Mouse (Mus musculus) G1E (cell line): ENCODE results near the gene Fut1. TPM values are rescaled to one million over a fixed set of nuclear protein-coding genes. Genes with fewer than 3 reads are reported as not detected.

Experiments used
- ATAC-seq: 2 replicates; pipeline ENCODE4 v1.8.0; 2016; ENCODE audit warnings: mild to moderate bottlenecking; ENCODE audit not compliant: insufficient number of reproducible peaks, poor library complexity, low FRiP score, severe bottlenecking; ENCODE audit errors: extremely low read depth
- DNase-seq: peaks from one replicate; pipeline ENCODE4 v3.0.0; 2012; ENCODE audit warnings: low spot score
- H3K27me3 ChIP-seq: 2 replicates; pipeline ENCODE4 v1.6.1; 2012; ENCODE audit warnings: mild to moderate bottlenecking, low read length, inconsistent platforms; ENCODE audit not compliant: insufficient read depth
- H3K36me3 ChIP-seq: replicated peaks from 2 replicates; pipeline ENCODE3; 2012; ENCODE audit warnings: mild to moderate bottlenecking, inconsistent platforms
- H3K4me1 ChIP-seq: 2 replicates; pipeline ENCODE4 v1.6.1; 2012; ENCODE audit warnings: low read depth, low read length, inconsistent platforms, mixed read lengths; ENCODE audit not compliant: insufficient read depth
- H3K4me3 ChIP-seq: 2 replicates; pipeline ENCODE4 v1.5.1; 2012; ENCODE audit warnings: low read depth, mild to moderate bottlenecking, inconsistent platforms, low read length, moderate library complexity, mixed read lengths
- H3K9me3 ChIP-seq: replicated peaks from 2 replicates; pipeline ENCODE4 v1.6.1; 2012; ENCODE audit warnings: inconsistent platforms
- CTCF ChIP-seq: IDR thresholded peaks from 2 replicates; pipeline ENCODE4 v1.5.1; 2012; ENCODE audit warnings: low read depth, low read length, inconsistent platforms, mixed read lengths
- GATA1 ChIP-seq: IDR thresholded peaks from 2 replicates; pipeline ENCODE4 v1.6.1; 2012; ENCODE audit warnings: borderline replicate concordance, low read length, inconsistent platforms, mixed read lengths
- GATA2 ChIP-seq: IDR thresholded peaks from 2 replicates; pipeline ENCODE4 v1.6.1; 2012; ENCODE audit warnings: low read depth, low read length, inconsistent platforms, borderline replicate concordance
- POLR2AphosphoS5 ChIP-seq: IDR thresholded peaks from 2 replicates; pipeline ENCODE4 v1.6.1; 2012; ENCODE audit warnings: low read depth, low read length, inconsistent platforms; ENCODE audit not compliant: insufficient replicate concordance
- TAL1 ChIP-seq: conservative IDR thresholded peaks from 2 replicates; pipeline ENCODE4 v1.6.1; 2012; ENCODE audit warnings: low read depth, low read length, inconsistent platforms, mixed read lengths
- polyA plus RNA-seq: library from polyadenylated mRNA; stranded (reverse); fragments of >175 nt; gene quantifications from 2 replicates; pipeline ENCODE4 v1.2.3, GENCODE M21; 2012
- total RNA-seq, 2 experiments: library from RNA; stranded (forward) in 1 of 2; stranded (reverse) in 1 of 2; fragments of 200-1000 nt in 1 of 2; fragments of >200 nt in 1 of 2; fragmentation: Nextera tagmentation in 1 of 2; gene quantifications; 2 replicates each; pipeline ENCODE4 v1.2.3; 2014 to 2017

Gene Fut1
- total and polyA plus RNA-seq, 3 experiments, result 0.16 TPM; not detected in 2

- TF ChIP-seq TAL1 (no peak), GATA1 (no peak), POLR2AphosphoS5 (no peak), CTCF (no peak), GATA2 (no peak)
- Histone ChIP-seq H3K4me3 (no peak overlapping the region; the same call in 1 of the 2 replicates), H3K9me3 (peaks cover 9% of the 10 kb centered on the region), H3K4me1 (no peaks in the 10 kb centered on the region), H3K27me3 (peaks cover 15% of the 10 kb centered on the region; the same call in 1 of the 2 replicates), H3K36me3 (no peaks in the 10 kb centered on the region)
- ATAC-seq, result no peak
- DNase-seq, result no peak
These were observed 11.5 kb downstream of the Fut1 start for GRCm38 (mm10) chr7:45628364-45629294.

GRCm38 (mm10) chr7:45630064-45630907 is 13.2 kb downstream of the Fut1 start:
- ATAC-seq (no peak), DNase-seq (no peak)
- Histone ChIP-seq H3K27me3 (peaks cover 15% of the 10 kb centered on the region; the same call in 1 of the 2 replicates), H3K4me3 (no peak overlapping the region), H3K9me3 (peaks cover 9% of the 10 kb centered on the region), H3K4me1 (peaks cover 6% of the 10 kb centered on the region), H3K36me3 (no peaks in the 10 kb centered on the region)
- TF ChIP-seq CTCF, result no peak
- no peak for TF ChIP-seq POLR2AphosphoS5
- no peak for TF ChIP-seq GATA2
- no peak for TF ChIP-seq TAL1
- TF ChIP-seq GATA1, result no peak

GRCm38 (mm10) chr7:45632499-45632898 is 15.4 kb downstream of the Fut1 start:
- peaks cover 15% of the 10 kb centered on the region; the same call in 1 of the 2 replicates for H3K27me3 ChIP-seq
- DNase-seq (no peak), ATAC-seq (no peak)
- no peak for TF ChIP-seq GATA2
- TF ChIP-seq TAL1, result no peak
- TF ChIP-seq CTCF, result no peak
- TF ChIP-seq POLR2AphosphoS5, result no peak
- TF ChIP-seq GATA1, result no peak
- H3K4me3 ChIP-seq, result no peak overlapping the region
- H3K4me1 ChIP-seq, result peaks cover 10% of the 10 kb centered on the region
- peaks cover 9% of the 10 kb centered on the region for H3K9me3 ChIP-seq
- no peaks in the 10 kb centered on the region for H3K36me3 ChIP-seq

GRCm38 (mm10) chr7:45634946-45635681 is 18.0 kb downstream of the Fut1 start:
- ATAC-seq (no peak), DNase-seq (peak; percentile 46)
- TF ChIP-seq CTCF (no peak), GATA2 (no peak), POLR2AphosphoS5 (no peak), GATA1 (no peak), TAL1 (no peak)
- H3K27me3 ChIP-seq, result peaks cover 14% of the 10 kb centered on the region
- peak overlapping the region; percentile 5; the same call in 1 of the 2 replicates for H3K4me3 ChIP-seq
- H3K4me1 ChIP-seq, result peaks cover 14% of the 10 kb centered on the region
- H3K9me3 ChIP-seq, result no peaks in the 10 kb centered on the region
- no peaks in the 10 kb centered on the region for H3K36me3 ChIP-seq

- Histone ChIP-seq H3K9me3 (no peaks in the 10 kb centered on the region), H3K27me3 (peaks cover 19% of the 10 kb centered on the region), H3K36me3 (no peaks in the 10 kb centered on the region), H3K4me3 (no peak overlapping the region), H3K4me1 (peaks cover 14% of the 10 kb centered on the region)
- DNase-seq, result no peak
- no peak for ATAC-seq
- TF ChIP-seq GATA1, result no peak
- TF ChIP-seq GATA2, result no peak
- no peak for TF ChIP-seq POLR2AphosphoS5
- TF ChIP-seq CTCF, result no peak
- no peak for TF ChIP-seq TAL1
These were observed 18.9 kb downstream of the Fut1 start for GRCm38 (mm10) chr7:45635711-45636688.
